Mouse (Mus musculus): Measurements from ENCODE around the gene Lrrc9.

The Lrrc9 gene

DNA sequence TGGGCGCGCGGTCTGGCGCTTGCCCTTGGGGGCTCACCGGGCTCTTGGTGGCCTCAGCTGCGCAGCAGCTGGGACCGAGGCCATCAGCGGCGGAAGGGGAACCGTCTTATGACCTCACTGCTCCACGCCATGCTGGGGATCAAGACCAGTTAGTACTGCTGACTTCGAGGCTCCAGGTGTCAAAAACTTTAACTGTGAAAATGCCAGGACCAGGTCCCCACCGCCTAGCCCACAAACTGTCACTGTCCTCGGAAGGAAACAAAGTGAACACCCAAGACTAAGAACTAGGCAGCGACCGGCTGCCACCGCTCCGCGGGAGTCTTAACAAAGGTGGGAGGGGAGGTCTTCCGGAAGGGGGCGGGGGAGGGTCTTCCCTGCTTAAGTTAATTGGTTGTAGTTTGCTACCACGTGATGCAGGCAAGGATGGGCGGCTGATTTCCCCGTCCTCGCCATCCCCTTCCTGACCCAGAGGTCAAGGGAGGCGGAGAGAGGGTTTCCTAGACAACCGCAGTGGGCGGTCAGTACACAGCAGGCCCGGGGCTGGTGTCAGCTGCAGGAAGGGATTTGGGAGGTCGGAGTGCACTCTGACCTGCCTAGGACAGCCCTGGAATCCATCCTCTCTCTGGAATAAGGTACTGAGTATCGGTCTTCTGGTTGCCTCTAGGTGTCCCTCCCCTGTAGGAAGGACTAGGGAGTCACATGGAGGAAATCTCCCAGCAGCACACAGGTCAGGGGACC is at the start of gene Lrrc9:
Lrrc9 (plus strand) TSS at position 28 of the 738 bp plus-strand sequence.
- peak; percentile 16 for DNase-seq

DNA sequence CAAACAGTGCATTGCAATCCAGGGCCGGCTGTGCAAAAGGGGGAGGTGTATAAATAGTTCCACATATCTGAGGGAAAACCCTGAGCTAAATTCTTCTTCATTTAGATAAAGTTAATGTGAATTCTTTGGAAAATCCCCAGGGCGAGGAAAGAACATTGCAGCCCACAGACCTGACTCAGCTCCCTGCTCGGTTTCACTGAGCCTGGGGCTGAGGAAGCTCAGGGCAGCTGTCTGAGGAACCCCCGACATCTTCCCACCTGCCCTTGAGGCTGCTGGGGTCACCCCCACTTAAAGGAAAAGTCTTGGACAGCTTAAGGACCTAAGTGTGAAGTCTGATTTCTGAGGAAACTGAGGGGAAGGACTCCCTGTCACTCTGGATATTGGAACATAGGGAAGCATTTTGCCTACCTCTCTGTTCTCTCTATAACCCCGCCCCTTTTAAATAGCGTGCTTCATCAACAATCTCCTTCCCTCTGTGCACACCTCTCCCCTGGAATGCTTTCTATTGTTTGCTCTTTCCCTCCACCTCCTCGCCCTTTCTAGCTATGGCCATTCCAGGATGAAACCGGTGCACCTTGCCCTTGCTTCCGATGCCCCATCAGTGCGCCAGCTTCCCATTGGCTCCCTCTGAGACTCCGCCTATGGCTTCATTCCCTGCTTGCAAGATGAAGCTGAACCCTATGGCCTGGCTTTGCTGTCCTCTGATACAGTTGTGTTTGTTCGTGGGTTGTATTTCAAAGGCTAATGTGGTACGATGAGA is 48.4 kb upstream of the Lrrc9 start:
- no peak for DNase-seq

DNA sequence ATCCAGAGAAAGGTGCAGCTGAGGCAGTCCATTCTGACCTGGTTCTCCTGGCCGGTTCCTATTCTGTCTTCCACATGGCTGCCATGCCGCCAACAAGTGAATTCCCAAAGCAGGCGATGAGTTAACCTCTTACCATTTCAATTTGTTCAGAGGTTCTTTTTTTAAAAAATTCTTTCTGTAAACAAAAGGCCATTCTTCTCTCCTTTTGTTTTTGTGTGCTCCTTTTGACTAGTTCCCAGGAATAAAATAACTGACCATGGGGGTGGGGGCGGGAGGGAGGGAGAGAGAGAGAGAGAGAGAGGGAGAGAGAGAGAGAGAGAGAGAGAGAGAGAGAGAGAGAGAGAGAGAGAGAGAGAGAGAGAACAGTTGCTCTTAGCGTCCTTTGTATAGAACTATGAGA is 36.6 kb upstream of the Lrrc9 start:
- DNase-seq, result no peak

- DNase-seq, result peak; percentile 19
These were observed 34.5 kb upstream of the Lrrc9 start for GRCm38 (mm10) chr12:72407146-72407545.

GRCm38 (mm10) chr12:72407721-72408110 is 34.0 kb upstream of the Lrrc9 start:
- no peak for DNase-seq

GRCm38 (mm10) chr12:72408111-72408891 is 33.4 kb upstream of the Lrrc9 start:
- peak; percentile 75 for DNase-seq

DNA sequence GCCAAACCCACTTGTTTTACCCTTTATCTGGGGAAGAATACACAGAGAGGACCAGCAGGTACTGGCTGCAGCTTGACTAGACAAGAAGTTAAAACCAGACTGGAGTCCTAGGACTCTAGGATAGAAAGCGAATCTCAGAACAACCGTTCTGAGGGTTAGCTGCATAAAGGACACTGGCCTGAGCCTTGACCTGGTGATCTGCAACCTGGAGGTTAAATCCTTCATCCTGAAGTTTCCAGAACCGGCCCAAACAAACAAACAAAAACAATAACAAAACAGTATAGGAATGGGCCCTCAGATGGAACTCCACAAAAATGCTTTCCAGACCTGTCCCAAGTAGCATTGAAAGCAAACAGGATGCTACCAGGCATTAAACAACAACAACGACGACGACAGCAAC is 32.7 kb upstream of the Lrrc9 start, which contains the start of gene Rtn1:
Rtn1 (minus strand) TSS at position 101 of the 400 bp plus-strand sequence.
- no peak for DNase-seq

DNA sequence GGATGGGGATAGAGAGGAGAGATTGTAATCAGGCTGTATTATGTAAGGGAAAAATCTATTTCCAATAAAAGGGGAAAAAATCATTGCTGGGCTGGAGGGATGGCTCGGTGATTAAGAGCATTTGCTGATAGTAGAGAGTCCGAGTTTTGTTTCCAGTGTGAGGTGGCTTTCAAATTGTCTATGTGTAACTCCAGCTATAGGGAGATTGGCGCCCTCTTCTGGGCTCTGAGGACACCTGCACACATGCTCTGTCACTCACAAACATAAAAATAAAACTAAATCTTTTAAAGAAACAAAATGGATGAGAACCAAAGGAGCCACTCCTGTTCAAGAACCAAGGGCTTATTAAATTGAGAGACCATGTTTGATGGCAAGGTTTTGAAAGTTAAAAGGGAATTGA is 23.9 kb upstream of the Lrrc9 start:
- DNase-seq, result peak; percentile 26

DNA sequence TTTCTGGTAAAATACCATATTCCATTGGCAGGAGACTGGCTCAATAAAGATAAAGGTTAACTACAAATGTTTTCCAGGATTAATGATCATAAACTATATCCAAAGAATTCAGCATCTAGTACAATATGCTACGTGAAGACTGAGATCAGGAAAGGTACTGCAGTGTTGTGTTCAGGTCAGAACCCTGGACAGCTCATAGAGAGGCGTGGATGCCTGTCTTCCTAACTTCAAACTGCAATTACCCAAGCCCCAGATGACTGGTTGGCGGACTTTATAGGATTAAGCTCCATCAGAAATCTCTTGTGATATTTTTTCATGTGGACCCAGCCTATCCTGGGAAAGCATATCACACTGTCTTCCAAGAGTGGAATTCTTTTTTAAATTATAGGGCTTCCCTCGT is 19.0 kb upstream of the Lrrc9 start:
- DNase-seq, result no peak

DNA sequence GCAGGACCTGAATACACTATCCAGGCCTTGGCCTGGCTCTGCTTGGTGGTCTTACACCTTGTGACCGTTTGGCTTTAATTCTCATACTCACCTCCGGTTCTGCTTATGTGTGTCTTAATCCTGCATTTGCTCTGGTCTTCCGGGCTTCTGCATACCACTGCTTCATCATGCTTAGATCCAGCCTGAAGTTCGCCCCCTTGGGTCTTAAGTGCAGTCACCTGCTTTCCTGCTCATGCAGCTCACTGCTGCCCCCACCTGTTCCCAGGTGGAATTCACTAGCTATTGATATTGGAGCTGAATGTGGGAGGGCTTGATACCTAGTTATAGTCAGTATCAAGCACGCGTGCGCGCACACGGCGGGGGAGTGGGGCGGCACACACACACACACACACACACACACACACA is 13.9 kb upstream of the Lrrc9 start:
- DNase-seq, result peak; percentile 81

DNA sequence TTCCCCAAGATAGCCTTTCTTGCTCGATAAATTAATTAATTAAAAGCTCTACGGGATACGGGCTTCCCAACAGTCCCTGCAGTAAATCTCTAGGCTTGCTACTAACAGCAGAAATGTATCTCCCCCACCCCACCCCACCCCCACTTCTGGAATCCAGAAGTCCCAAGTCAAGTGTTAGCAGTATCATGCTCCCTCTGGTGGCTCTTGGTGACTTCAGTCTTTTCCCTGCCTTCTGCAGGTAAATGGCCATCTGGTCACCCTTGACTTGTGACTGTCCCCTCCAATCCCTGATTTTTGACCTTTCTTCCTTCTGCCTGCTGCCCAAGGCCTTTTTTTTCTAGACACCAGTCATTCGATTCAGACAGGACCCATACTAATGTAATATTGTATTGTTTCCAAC is 9.5 kb upstream of the Lrrc9 start:
- DNase-seq, result no peak

- DNase-seq, result no peak
These were observed 8.3 kb upstream of the Lrrc9 start for GRCm38 (mm10) chr12:72433241-72433865.

DNA sequence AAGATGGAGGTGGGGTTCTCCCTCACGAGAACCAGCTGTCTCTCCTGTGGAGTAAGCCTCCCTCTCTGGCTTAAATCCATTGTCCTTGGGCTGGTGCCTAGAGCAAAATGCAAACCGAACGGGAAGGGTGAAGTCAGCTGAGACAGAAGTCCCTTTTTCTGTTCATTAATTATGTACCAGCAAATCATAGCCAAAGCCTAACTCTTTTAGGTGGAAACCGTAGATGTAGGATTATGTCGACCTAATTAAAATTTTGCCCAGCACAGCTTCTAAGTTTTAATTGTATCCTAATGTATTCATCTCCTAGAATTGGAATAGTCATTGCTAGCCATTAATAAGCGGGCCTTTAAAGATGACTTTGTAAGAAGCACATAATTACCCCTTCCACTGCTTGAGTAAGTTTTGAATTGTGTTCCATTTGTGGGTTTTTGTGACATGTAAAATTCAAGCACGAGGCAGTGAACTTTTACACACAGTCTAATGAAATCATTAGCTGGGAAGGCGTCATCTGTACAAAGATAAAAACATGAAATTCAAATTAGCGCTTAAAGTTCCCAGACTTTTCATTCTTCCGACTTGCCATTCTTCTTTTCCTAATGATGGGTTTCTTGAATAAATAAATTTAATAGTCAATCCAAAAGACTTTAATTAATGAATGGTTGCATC is 3.9 kb upstream of the Lrrc9 start:
- no peak for DNase-seq

- DNase-seq, result no peak
These were observed 2.6 kb upstream of the Lrrc9 start for GRCm38 (mm10) chr12:72438961-72439480.

DNA sequence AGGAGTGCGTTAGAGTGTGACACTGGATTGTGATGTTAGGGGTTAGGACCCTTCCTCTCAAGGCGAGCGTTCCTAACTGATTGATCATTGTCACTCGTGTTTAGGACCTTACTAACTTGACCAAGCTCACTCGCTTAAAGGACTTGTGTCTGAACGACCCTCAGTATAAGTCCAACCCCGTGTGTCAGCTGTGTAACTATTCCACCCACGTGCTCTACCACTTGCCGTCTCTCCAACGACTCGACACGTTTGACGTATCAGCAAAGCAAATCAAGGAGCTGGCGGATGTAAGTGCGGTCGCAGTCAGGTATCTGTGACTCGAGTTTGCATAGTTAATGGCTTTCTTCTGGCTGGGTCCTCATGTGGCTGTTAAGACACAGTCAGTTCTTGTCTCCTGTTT is 12.3 kb downstream of the Lrrc9 start:
- no peak for DNase-seq

- DNase-seq, result no peak
These were observed 19.7 kb downstream of the Lrrc9 start for GRCm38 (mm10) chr12:72461191-72461893.

- peak; percentile 65 for DNase-seq
These were observed 20.3 kb downstream of the Lrrc9 start for GRCm38 (mm10) chr12:72461894-72462530.

DNA sequence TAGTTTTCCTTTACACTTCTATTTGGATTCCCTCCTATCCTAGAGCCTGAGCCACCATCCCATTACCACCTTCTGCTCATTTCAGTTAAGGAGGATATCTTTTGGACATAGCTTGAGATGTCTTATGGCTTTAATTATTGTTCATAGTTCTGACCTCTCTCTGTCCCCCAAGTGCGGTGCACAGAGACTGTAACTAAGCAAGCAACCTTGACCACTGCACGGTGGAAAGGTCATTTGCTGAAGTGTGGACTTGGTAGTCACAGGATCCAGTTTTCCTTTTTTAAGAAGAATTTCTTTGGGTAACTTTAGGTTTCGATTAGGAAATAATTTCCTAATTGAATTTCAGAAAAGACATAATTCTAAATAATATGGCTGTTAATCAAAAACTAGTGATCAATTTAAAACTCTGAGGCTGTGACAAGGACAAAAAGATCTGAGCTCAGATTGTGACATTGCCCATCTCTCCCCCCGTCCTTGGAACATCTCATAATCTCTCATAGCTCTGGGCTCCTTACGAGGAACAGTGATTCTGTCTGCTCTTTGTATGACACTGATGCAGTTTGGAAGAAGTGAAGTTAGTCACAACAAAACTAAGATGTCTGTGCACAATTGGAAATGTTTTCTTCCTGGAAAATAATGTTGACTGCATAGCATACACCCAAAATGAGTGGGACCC is 24.3 kb downstream of the Lrrc9 start:
- DNase-seq, result no peak

DNA sequence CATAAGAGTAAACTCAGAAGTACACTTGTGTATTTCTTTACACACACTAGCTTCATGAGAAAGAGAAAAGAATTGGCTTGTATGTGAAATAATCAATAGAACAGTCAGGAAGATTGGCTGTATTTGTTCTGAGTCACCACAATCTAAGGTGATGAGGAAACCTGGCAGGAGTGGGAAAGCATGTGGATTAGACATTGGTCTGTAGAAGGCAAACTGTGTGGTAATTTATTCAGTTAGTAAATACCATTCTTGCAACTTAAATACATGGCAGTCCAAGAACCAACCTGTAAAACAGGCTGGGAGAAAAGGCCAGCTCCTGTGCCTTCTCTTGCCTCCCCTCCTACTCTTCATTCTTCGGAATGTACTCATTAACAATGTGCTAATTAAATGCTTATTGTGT is 25.6 kb downstream of the Lrrc9 start:
- no peak for DNase-seq

- no peak for DNase-seq
These were observed 26.1 kb downstream of the Lrrc9 start for GRCm38 (mm10) chr12:72467789-72468188.
